Mouse (Mus musculus) stomach, postnatal 0 days (tissue): ENCODE measurements at regions not wholly inside any gene's neighbourhood (a gene's known extent, or its start where the extent isn't known, plus 50 kb on each side); places are given as distances from the start of the nearest gene placed in this dataset.

Source experiments
- ATAC-seq: fragments of 200-750 bp; cut with Nextera tagmentation; 2 replicates; pipeline ENCODE4 v1.8.0; 2017; ENCODE audit not compliant: low FRiP score, low TSS enrichment
- DNase-seq: peaks from one replicate; pipeline ENCODE4 v3.0.0-alpha.2; 2016; ENCODE audit warnings: low spot score
- H3K27ac ChIP-seq: fragments of 300-500 bp; sonication (generic); replicated peaks from 2 replicates; pipeline ENCODE4 v1.5.1; 2014; ENCODE audit warnings: mild to moderate bottlenecking, control low read depth
- H3K27me3 ChIP-seq: fragments of 300-500 bp; sonication (generic); 2 replicates; pipeline ENCODE4 v1.6.1; 2014; ENCODE audit warnings: low read length; ENCODE audit not compliant: control insufficient read depth, insufficient read depth
- H3K36me3 ChIP-seq: fragments of 300-500 bp; sonication (generic); 2 replicates; pipeline ENCODE4 v1.6.1; 2014; ENCODE audit warnings: low read length, mixed read lengths; ENCODE audit not compliant: control insufficient read depth, insufficient read depth
- H3K4me1 ChIP-seq: fragments of 300-500 bp; sonication (generic); replicated peaks from 2 replicates; pipeline ENCODE4 v1.6.1; 2014; ENCODE audit warnings: antibody characterized with exemption; ENCODE audit not compliant: control insufficient read depth, insufficient read depth
- H3K4me2 ChIP-seq: fragments of 300-500 bp; sonication (generic); replicated peaks from 2 replicates; pipeline ENCODE4 v1.6.1; 2014; ENCODE audit warnings: low read depth, mild to moderate bottlenecking, control low read depth, moderate library complexity
- H3K4me3 ChIP-seq: fragments of 300-500 bp; sonication (generic); 2 replicates; pipeline ENCODE4 v1.5.1; 2014; ENCODE audit warnings: low read depth, low read length, control low read depth
- H3K9ac ChIP-seq: fragments of 300-500 bp; sonication (generic); 2 replicates; pipeline ENCODE4 v1.6.1; 2014; ENCODE audit warnings: mild to moderate bottlenecking, low read length, control low read depth, mixed read lengths
- H3K9me3 ChIP-seq: fragments of 300-500 bp; sonication (generic); 2 replicates; pipeline ENCODE4 v1.6.1; 2016; ENCODE audit warnings: low read length; ENCODE audit not compliant: control insufficient read depth
- CTCF ChIP-seq: IDR thresholded peaks from 2 replicates; pipeline ENCODE4 v1.5.1; 2016; ENCODE audit warnings: antibody characterized with exemption, low read depth, mild to moderate bottlenecking, moderate library complexity
- EP300 ChIP-seq: optimal IDR thresholded peaks from 2 replicates; pipeline ENCODE3; 2016; ENCODE audit warnings: antibody characterized with exemption
- WGBS: fragments of 180-500 bp; shearing (Covaris S2); extraction: QIAGEN DNeasy Blood & Tissue Kit; methylation state at CpG from one replicate; pipeline ENCODE4 v1.1.7; 2014; 5-methylcytosine and 5-hydroxymethylcytosine counted together

- no peaks in the 10 kb centered on the region for H3K4me1 ChIP-seq
- H3K9me3 ChIP-seq = no peaks in the 10 kb centered on the region
- H3K4me3 ChIP-seq = no peak overlapping the region
- H3K27ac ChIP-seq = no peak overlapping the region
- no peak for ATAC-seq
- no peaks in the 10 kb centered on the region for H3K27me3 ChIP-seq
- DNase-seq = no peak
- no peaks in the 10 kb centered on the region for H3K36me3 ChIP-seq
- H3K4me2 ChIP-seq = no peak overlapping the region
- no peak overlapping the region for H3K9ac ChIP-seq
- WGBS = 74% methylated on average over 10 of the region's 10 CpGs
- TF ChIP-seq CTCF (no peak), EP300 (no peak)
Measured at GRCm38 (mm10) chr3:38002275-38002674, 278.0 kb upstream of the Gm5148 start.

GRCm38 (mm10) chr3:37999779-38000178, 275.5 kb upstream of the Gm5148 start:
- DNase-seq (no peak), ATAC-seq (no peak)
- no peak for TF ChIP-seq EP300
- no peak for TF ChIP-seq CTCF
- Histone ChIP-seq H3K27me3 (no peaks in the 10 kb centered on the region), H3K36me3 (no peaks in the 10 kb centered on the region), H3K4me1 (no peaks in the 10 kb centered on the region), H3K4me3 (no peak overlapping the region), H3K4me2 (no peak overlapping the region), H3K27ac (no peak overlapping the region), H3K9ac (no peak overlapping the region), H3K9me3 (no peaks in the 10 kb centered on the region)
- 86% methylated on average over 1 of the region's 1 CpGs for WGBS

- ATAC-seq = no peak
- no peak overlapping the region for H3K4me2 ChIP-seq
- TF ChIP-seq CTCF (no peak), EP300 (no peak)
Measured at GRCm38 (mm10) chr3:37997998-37998397, 273.7 kb upstream of the Gm5148 start.

GRCm38 (mm10) chr3:37989992-37990391, 265.7 kb upstream of the Gm5148 start:
- no peaks in the 10 kb centered on the region for H3K27me3 ChIP-seq
- DNase-seq (no peak), ATAC-seq (no peak)
- H3K4me1 ChIP-seq = no peaks in the 10 kb centered on the region
- 97% methylated on average over 6 of the region's 6 CpGs for WGBS
- TF ChIP-seq CTCF (no peak), EP300 (no peak)
- H3K9ac ChIP-seq = no peak overlapping the region
- H3K36me3 ChIP-seq = no peaks in the 10 kb centered on the region
- no peak overlapping the region for H3K27ac ChIP-seq
- H3K4me2 ChIP-seq = no peak overlapping the region
- no peaks in the 10 kb centered on the region for H3K9me3 ChIP-seq
- no peak overlapping the region for H3K4me3 ChIP-seq

More at GRCm38 (mm10) chr3:37997998-37998397, 273.7 kb upstream of the Gm5148 start:
- Histone ChIP-seq H3K4me1 (no peaks in the 10 kb centered on the region), H3K9me3 (no peaks in the 10 kb centered on the region), H3K9ac (no peak overlapping the region), H3K27me3 (no peaks in the 10 kb centered on the region), H3K27ac (no peak overlapping the region), H3K36me3 (no peaks in the 10 kb centered on the region), H3K4me3 (no peak overlapping the region)
- DNase-seq = no peak
- WGBS = 84% methylated on average over 3 of the region's 3 CpGs

- Histone ChIP-seq H3K9me3 (no peaks in the 10 kb centered on the region), H3K9ac (no peak overlapping the region; the same call in 1 of the 2 replicates), H3K4me1 (no peaks in the 10 kb centered on the region), H3K27ac (no peak overlapping the region), H3K4me3 (no peak overlapping the region), H3K4me2 (no peak overlapping the region), H3K36me3 (no peaks in the 10 kb centered on the region), H3K27me3 (no peaks in the 10 kb centered on the region)
- no peak for ATAC-seq
- no peak for DNase-seq
- 51% methylated on average over 20 of the region's 20 CpGs for WGBS
- TF ChIP-seq EP300 = no peak
- no peak for TF ChIP-seq CTCF
Measured at GRCm38 (mm10) chr3:37987775-37988505, 263.6 kb upstream of the Gm5148 start.

- H3K4me1 ChIP-seq = no peaks in the 10 kb centered on the region
- H3K36me3 ChIP-seq = no peaks in the 10 kb centered on the region
- no peaks in the 10 kb centered on the region for H3K9me3 ChIP-seq
- H3K4me2 ChIP-seq = no peak overlapping the region
- DNase-seq (no peak), ATAC-seq (no peak)
- no peak for TF ChIP-seq CTCF
- no peak for TF ChIP-seq EP300
- no peak overlapping the region for H3K9ac ChIP-seq
- no peaks in the 10 kb centered on the region for H3K27me3 ChIP-seq
- WGBS = 77% methylated on average over 14 of the region's 14 CpGs
- no peak overlapping the region for H3K27ac ChIP-seq
- no peak overlapping the region for H3K4me3 ChIP-seq
Measured at GRCm38 (mm10) chr3:37987007-37987774, 262.9 kb upstream of the Gm5148 start.
